Mouse (Mus musculus): Measurements from ENCODE around the gene Guca2b.

DNA sequence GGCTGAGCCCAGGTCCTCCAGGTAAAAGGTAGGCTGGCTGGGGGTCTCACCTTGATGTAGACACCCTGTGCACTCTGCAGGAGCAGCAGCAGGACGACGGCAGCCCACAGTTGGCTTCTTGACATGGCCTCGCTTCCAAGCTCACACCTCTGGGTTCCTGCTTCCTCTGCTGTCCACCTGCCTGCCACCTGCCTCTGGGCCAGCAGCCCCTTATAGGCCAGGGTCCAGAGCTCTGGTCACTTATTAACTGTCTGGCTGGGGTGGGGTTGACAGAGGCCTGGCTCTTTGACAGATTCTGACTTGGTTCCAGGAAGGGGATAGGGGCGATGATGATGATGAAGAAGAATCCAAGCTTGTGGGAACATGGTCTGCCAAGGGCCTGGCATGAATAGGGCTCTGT is at the start of gene Guca2b:
- TF ChIP-seq POLR2A (IDR thresholded peaks at IDR 0.05; ENCODE audit: insufficient read depth, low read length) (no peak), CTCF (IDR thresholded peaks at IDR 0.05; ENCODE audit: low read depth, low read length) (no peak)

All from ES-Bruce4 (cell line).